Mouse (Mus musculus): Measurements from ENCODE around the gene Pth1r.

GRCm38 (mm10) chr9:110716775-110717174, 30.2 kb downstream of the Pth1r start:
- no peak for TF ChIP-seq CTCF (IDR thresholded peaks at IDR 0.05; ENCODE audit: low read depth, low read length)
- TF ChIP-seq POLR2A (IDR thresholded peaks at IDR 0.05; ENCODE audit: borderline replicate concordance, low read depth, low read length), result no peak
